Mouse (Mus musculus) left cerebral cortex, postnatal 4 days (tissue): ENCODE measurements around the gene Olfr1101. TPM values are rescaled to one million over a fixed set of nuclear protein-coding genes. Genes with fewer than 3 reads are reported as not detected.

Source experiments
- DNase-seq: peaks from one replicate; pipeline ENCODE4 v3.0.0-alpha.2; 2022
- intact Hi-C: fragments of 180-260 bp; cut with DNase I; formaldehyde crosslinking; loops from one replicate; pipeline ENCODE4 v1.15.1; 2025
- total RNA-seq, 2 experiments: library from RNA; stranded (reverse); gene quantifications; 2 replicates each; pipeline ENCODE4 v1.2.3; 2021

Olfr1101 gene
- not detected for total RNA-seq

DNA sequence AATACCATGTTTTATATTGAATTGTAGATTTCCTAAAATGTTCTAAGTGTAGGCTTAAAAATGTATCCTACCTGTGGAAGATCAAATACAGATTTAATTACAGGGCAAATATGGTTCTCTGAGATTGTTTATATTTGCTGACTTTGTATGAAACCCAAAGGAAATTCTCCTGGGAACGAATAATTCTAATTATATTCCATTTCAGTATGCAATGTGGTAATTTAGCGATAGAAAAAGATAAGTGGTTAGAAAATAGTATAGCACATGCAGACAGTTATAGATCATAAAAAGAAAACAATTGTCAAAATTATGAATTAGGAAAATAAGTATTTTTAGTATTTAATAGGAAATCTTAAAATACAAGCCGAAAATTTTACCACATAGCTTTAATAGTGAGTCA lies at the start of gene Olfr1101:
Gene Olfr1101, minus strand, starts transcription at position 101 of the 400 bp plus-strand sequence.
- intact Hi-C loops, result no loop called here
- no peak for DNase-seq

DNA sequence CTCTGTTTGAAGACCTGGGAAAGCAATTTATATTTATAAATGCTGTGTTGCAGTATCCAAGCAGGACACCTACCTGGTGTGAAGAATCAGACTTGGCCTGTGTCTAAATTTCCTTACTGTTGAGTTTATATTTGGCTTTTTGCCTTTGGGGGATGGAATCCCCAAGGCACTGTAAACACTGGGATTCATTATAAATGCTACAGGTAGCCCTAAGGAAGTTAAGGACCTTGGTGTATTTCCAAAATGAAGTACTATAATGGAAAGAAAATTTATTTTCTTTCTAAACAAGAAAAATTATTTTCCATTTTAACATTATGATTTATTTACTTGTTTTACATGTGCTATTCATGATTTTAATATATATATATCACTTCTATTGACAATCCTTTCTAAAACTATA lies 45.4 kb upstream of the Olfr1101 start, which contains the start of gene Olfr1105:
Gene Olfr1105, minus strand, starts transcription at position 101 of the 400 bp plus-strand sequence.
- DNase-seq, result no peak
- intact Hi-C loops, result no loop called here

DNA sequence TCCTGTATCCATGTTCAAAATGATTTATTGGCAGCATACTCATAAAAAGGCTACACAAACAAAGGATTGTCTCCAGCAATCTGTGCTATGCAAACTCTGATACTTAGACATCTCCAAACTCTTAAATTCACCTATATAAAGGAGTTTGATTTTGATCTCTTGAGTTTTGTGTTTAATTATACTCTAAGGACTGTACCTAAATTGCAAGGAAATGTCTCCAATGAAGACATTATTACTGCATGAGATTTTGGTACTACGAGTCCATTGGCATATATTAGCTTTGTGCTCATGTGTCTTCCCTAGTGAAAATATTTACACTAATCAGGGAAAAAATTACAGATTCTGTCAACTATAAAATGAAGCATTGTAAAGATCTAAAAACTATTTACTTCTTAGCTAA lies 36.0 kb upstream of the Olfr1101 start, which contains the start of gene Olfr1104:
Gene Olfr1104, minus strand, starts transcription at position 101 of the 400 bp plus-strand sequence.
- DNase-seq, result no peak
- intact Hi-C loops, result no loop called here

DNA sequence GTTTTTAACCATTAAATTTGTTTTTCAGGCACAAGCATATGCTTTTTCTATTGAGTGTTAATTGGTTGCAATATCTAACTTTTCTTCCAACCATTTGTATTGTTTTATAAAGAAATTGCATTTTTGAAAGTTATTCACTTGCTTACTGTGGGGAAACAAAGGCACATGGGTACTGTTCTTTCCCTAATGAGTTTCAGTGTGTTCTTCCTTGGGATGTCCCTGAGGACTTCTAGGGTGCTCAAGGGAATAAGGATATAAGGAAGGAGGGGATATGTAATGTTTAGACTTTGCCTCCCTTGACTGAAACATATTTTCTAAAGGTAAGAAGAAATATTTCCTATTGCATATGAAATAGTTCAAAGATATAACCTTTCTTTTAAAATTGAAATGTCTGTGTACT lies 7.1 kb upstream of the Olfr1101 start, which contains the start of gene Olfr1102:
Gene Olfr1102, plus strand, starts transcription at position 301 of the 400 bp plus-strand sequence.
- intact Hi-C loops, result no loop called here
- DNase-seq, result no peak

DNA sequence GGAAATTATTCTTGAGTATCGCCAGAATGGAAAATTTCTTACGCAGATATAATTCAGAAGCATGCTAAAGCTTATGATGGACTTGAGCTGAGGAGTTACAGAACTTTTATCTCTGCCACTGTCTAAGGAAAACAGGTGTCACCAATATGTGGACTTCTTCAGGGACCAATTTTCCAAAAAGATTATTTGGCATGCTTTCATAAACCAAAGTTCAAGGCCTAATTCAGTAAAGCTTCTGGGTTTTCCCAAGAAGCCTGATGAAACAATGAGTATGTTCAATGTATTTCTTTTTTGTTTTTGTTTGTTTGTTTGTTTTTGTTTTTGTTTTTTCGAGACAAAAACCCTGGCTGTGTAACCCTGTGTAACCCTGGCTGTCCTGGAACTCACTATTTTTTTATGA lies 11.2 kb downstream of the Olfr1101 start, which contains the start of gene Olfr1100:
Gene Olfr1100, minus strand, starts transcription at position 101 of the 400 bp plus-strand sequence.
- no peak for DNase-seq
- intact Hi-C loops, result no loop called here

DNA sequence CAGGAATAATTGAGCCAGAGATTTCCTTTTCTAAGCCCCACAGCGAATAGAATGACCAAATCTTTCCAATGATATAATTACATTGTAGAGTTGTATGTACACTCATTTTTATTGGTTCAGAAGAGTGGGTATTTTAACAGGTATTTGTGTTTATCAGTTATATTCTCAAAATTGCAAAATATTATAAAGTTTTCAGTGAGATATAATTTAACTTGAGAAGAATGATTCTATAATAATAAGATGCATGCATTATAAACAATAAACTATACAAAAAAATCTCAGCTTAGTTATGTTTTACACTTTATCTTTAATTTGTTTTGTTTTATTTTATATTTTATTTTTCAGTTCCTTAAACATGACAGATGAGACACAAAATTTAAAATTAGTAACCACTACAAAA lies 30.4 kb downstream of the Olfr1101 start, which contains the start of gene Olfr1099:
Gene Olfr1099, minus strand, starts transcription at position 101 of the 400 bp plus-strand sequence.
- intact Hi-C loops, result no loop called here
- no peak for DNase-seq

Other genes starting within 250 kb of the Olfr1101 start
- gene Olfr1090, start 232.2 kb downstream of the Olfr1101 start, total RNA-seq, result not detected
- not detected for gene Olfr1093, start 208.7 kb downstream of the Olfr1101 start, total RNA-seq
- gene Olfr141, start 181.2 kb downstream of the Olfr1101 start, total RNA-seq, result not detected
- gene Olfr1094, start 166.6 kb downstream of the Olfr1101 start, total RNA-seq, result not detected
- not detected for gene Olfr1095, start 139.5 kb downstream of the Olfr1101 start, total RNA-seq
- not detected for gene Gm13723, start 116.4 kb downstream of the Olfr1101 start, total RNA-seq
- gene Olfr1097, start 99.0 kb downstream of the Olfr1101 start, total RNA-seq, result not detected
- not detected for gene Olfr1098, start 66.7 kb downstream of the Olfr1101 start, total RNA-seq
- not detected for gene Olfr1099, start 30.5 kb downstream of the Olfr1101 start, total RNA-seq
- not detected for gene Olfr1100, start 11.3 kb downstream of the Olfr1101 start, total RNA-seq
- not detected for gene Olfr1102, start 7.2 kb upstream of the Olfr1101 start, total RNA-seq
- not detected for gene Olfr1104, start 35.9 kb upstream of the Olfr1101 start, total RNA-seq
- not detected for gene Olfr1105, start 45.3 kb upstream of the Olfr1101 start, total RNA-seq
- not detected for gene Olfr1106, start 61.1 kb upstream of the Olfr1101 start, total RNA-seq
- gene Olfr1107, start 84.6 kb upstream of the Olfr1101 start, total RNA-seq, result not detected
- not detected for gene Olfr1109, start 104.8 kb upstream of the Olfr1101 start, total RNA-seq
- not detected for gene Olfr259, start 123.3 kb upstream of the Olfr1101 start, total RNA-seq
- gene Olfr1110, start 149.1 kb upstream of the Olfr1101 start, total RNA-seq, result not detected
- not detected for gene Olfr1111, start 161.4 kb upstream of the Olfr1101 start, total RNA-seq
- gene Olfr1112, start 196.6 kb upstream of the Olfr1101 start, total RNA-seq, result not detected
- not detected for gene Olfr1113, start 217.7 kb upstream of the Olfr1101 start, total RNA-seq